Mouse (Mus musculus) hindbrain, postnatal 0 days (tissue): ENCODE data around the gene G2e3. TPM values are rescaled to one million over a fixed set of nuclear protein-coding genes. Genes with fewer than 3 reads are reported as not detected.

Source experiments
- ATAC-seq: fragments of 200-750 bp; cut with Nextera tagmentation; 2 replicates; pipeline ENCODE4 v1.8.0; 2017; ENCODE audit warnings: mild to moderate bottlenecking, moderate TSS enrichment, moderate library complexity
- DNase-seq: peaks from one replicate; pipeline ENCODE4 v3.0.0-alpha.2; 2015; ENCODE audit warnings: low spot score
- H3K27ac ChIP-seq: fragments of 300-500 bp; sonication (generic); 2 replicates; pipeline ENCODE4 v1.5.1; 2014; ENCODE audit warnings: mild to moderate bottlenecking
- H3K27me3 ChIP-seq: fragments of 300-500 bp; sonication (generic); 2 replicates; pipeline ENCODE4 v1.6.1; 2014; ENCODE audit warnings: low read length, mixed read lengths; ENCODE audit not compliant: insufficient read depth
- H3K36me3 ChIP-seq: fragments of 300-500 bp; sonication (generic); 2 replicates; pipeline ENCODE4 v1.6.1; 2014; ENCODE audit warnings: low read length, mixed read lengths; ENCODE audit not compliant: insufficient read depth
- H3K4me1 ChIP-seq: fragments of 300-500 bp; sonication (generic); 2 replicates; pipeline ENCODE4 v1.6.1; 2014; ENCODE audit warnings: antibody characterized with exemption, low read length, mixed read lengths; ENCODE audit not compliant: insufficient read depth
- H3K4me2 ChIP-seq: fragments of 300-500 bp; sonication (generic); 2 replicates; pipeline ENCODE4 v1.6.1; 2014; ENCODE audit warnings: low read depth, mild to moderate bottlenecking, low read length, moderate library complexity, mixed read lengths
- H3K4me3 ChIP-seq: fragments of 300-500 bp; sonication (generic); 2 replicates; pipeline ENCODE4 v1.5.1; 2014; ENCODE audit warnings: low read length
- H3K9ac ChIP-seq: fragments of 300-500 bp; sonication (generic); replicated peaks from 2 replicates; pipeline ENCODE4 v1.6.1; 2014; ENCODE audit warnings: mild to moderate bottlenecking, low read length, moderate library complexity, mixed read lengths
- H3K9me3 ChIP-seq: fragments of 300-500 bp; sonication (generic); 2 replicates; pipeline ENCODE4 v1.6.1; 2016; ENCODE audit warnings: low read length, mixed read lengths
- CTCF ChIP-seq: IDR thresholded peaks from 2 replicates; pipeline ENCODE4 v1.5.1; 2016; ENCODE audit warnings: antibody characterized with exemption, control low read depth, low read depth
- WGBS: fragments of 180-500 bp; shearing (Covaris S2); extraction: QIAGEN DNeasy Blood & Tissue Kit; methylation state at CpG from one replicate; pipeline ENCODE4 v1.1.7; 2014; 5-methylcytosine and 5-hydroxymethylcytosine counted together
- polyA plus RNA-seq: library from polyadenylated mRNA; unstranded; fragments of >200 nt; fragmentation: Nextera tagmentation; extraction: Ambion mirVana; gene quantifications from 2 replicates; pipeline ENCODE4 v1.2.1, GENCODE M21; 2015
- total RNA-seq: library from RNA; depleted of rRNA; stranded (reverse); fragments of >200 nt; gene quantifications from 2 replicates; pipeline ENCODE4 v1.2.3, GENCODE M21; 2014

Gene G2e3
- total and polyA plus RNA-seq, 2 experiments from 2014 or later: 10.6 to 11.6 TPM

DNA sequence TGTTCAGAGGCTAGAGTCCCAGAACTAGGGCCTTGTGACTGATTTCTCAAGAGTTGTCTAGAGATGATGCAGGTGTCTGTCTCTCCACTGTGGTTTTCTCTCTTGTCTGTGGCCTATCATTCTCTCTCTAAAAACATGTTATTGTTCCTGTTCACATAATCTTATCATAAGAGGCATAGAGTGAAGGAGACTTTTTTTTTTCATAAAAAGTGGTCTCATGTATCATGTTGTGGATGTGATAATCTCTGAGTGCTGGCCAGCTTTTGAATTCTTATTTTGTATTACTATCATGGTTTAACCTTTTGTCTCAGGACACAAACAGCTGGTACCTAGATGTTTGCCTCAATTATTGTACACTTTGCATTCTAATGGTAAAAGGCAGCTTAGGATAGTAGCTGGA lies 13.4 kb downstream of the G2e3 start:
- Histone ChIP-seq H3K4me3 (no peak overlapping the region), H3K27me3 (no peaks in the 10 kb centered on the region), H3K27ac (no peak overlapping the region), H3K9me3 (no peaks in the 10 kb centered on the region), H3K9ac (no peak overlapping the region), H3K36me3 (peaks cover 33% of the 10 kb centered on the region), H3K4me2 (no peak overlapping the region), H3K4me1 (no peaks in the 10 kb centered on the region)
- ATAC-seq (no peak), DNase-seq (no peak)
- no peak for TF ChIP-seq CTCF

DNA sequence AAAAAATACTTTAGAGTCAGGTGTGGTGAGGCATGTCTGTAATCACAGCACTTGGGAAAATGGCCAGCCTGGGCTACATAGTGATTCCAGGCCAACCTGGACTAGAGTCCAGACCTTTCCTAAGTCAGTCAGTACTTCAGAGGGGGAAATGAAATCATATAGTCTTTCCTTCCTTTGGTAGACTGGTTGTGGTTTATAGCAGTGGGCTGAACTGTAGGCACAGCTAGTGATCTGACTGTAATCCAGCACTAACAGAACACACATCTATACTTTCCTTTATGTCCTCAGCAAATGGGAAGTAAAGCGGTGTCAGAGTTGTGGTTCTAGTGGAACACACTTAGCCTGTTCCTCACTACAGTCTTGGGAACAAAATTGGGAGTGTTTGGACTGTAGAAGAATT lies 15.0 kb downstream of the G2e3 start:
- no peak for ATAC-seq
- no peak for TF ChIP-seq CTCF
- Histone ChIP-seq H3K27me3 (no peaks in the 10 kb centered on the region), H3K9me3 (no peaks in the 10 kb centered on the region), H3K4me2 (no peak overlapping the region), H3K36me3 (peaks cover 33% of the 10 kb centered on the region), H3K9ac (no peak overlapping the region), H3K4me1 (no peaks in the 10 kb centered on the region), H3K27ac (no peak overlapping the region), H3K4me3 (no peak overlapping the region)
- no peak for DNase-seq
- 98% methylated on average over 1 of the region's 1 CpGs for WGBS

DNA sequence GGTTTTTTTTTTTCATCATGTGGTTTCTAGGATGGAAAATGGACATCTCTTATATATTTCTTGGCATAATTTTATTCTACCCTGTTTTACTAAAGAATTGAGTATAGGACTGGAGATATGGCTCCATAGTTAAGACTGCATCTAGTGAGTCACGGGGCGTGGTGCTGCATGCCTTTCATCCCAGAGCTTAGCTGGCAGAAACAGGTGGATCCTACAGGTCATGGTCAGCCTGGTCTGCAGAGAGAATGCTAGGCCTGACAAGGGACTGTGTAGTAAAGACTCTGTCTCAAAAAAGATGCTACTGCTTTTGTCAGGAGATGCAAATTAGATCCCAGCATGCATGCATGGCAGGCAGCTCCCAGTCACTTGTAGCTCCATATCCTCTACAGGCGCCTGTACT lies 20.6 kb downstream of the G2e3 start:
- no peak for TF ChIP-seq CTCF
- Histone ChIP-seq H3K4me2 (no peak overlapping the region), H3K27ac (no peak overlapping the region), H3K9ac (no peak overlapping the region), H3K27me3 (no peaks in the 10 kb centered on the region), H3K36me3 (peaks cover 17% of the 10 kb centered on the region), H3K4me3 (no peak overlapping the region), H3K9me3 (no peaks in the 10 kb centered on the region), H3K4me1 (no peaks in the 10 kb centered on the region)
- no peak for DNase-seq
- 90% methylated on average over 3 of the region's 3 CpGs for WGBS
- ATAC-seq: no peak

DNA sequence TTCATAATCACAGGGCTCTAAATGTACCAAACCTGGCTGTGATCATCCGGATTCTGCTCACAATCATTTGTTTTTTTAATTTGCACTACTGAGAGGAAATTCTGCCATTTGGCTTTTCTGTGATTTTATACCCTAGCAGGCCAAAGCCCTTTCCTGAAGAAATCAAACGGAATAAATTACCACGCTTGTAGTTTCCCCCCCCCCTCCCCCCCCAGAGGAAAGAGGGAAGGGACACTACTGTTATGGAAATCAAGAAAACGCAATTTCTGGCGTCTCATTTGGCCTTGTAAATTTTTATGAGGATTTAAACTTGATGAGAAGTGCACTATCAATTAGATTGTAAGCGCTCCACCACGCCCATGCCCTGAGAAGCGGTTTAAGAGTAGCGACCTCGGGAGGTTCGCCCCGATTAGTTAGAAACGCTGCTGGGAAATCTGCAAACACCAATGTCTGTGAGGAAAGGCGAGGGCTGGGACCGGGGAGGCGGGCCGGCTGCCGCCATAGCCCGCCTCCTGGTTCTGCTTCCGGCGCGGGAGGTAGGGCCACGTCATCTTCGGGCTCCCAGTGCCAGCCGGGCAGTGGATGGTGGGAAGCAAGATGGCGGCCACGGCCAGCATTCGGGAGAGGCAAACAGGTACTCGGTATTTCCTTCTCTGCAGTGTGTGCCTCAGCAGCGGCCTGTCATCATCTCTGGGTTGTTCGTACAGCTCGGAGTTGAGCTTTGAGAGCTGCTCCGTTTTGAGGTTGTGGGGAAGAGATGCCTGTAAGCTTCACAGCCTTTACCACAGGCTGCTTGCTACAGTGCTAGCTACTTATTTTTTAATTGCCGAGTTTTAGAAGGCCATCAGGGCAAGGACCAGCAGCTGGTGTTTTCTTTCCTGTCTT lies 29.4 kb downstream of the G2e3 start, which contains the start of gene Scfd1:
Gene Scfd1, plus strand, starts transcription at position 508 of the 885 bp plus-strand sequence.
- no peak for TF ChIP-seq CTCF
- 2% methylated on average over 34 of the region's 34 CpGs for WGBS
- H3K27ac ChIP-seq: peak within 1 kb of the TSS; percentile 71
- no peaks in the 10 kb centered on the region for H3K4me1 ChIP-seq
- peaks cover 6% of the 10 kb centered on the region; the same call in 1 of the 2 replicates for H3K36me3 ChIP-seq
- no peaks in the 10 kb centered on the region for H3K9me3 ChIP-seq
- ATAC-seq (peak; percentile 100), DNase-seq (peak; percentile 97)
- H3K4me3 ChIP-seq: peak within 1 kb of the TSS; percentile 64
- H3K4me2 ChIP-seq: peak within 1 kb of the TSS; percentile 82
- peak within 1 kb of the TSS; percentile 73 for H3K9ac ChIP-seq
- H3K27me3 ChIP-seq: no peaks in the 10 kb centered on the region

DNA sequence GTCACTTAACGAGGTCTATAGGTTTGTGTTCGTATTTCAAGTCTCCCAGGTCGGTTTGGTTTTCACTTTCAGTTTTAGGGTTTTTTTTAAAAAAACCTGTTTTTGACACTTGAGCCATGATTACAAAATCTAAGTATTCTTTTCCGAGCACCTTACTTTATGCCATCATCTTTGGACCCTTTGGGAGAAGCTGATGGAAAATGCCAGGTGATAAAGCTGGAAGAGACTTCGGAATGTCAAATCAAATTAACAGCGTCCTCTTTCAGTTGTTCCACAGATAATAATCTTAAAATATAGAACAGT lies 30.0 kb downstream of the G2e3 start:
- Histone ChIP-seq H3K27me3 (no peaks in the 10 kb centered on the region), H3K36me3 (peaks cover 3% of the 10 kb centered on the region; the same call in 1 of the 2 replicates), H3K27ac (peak overlapping the region; percentile 71), H3K9ac (peak overlapping the region; percentile 73), H3K4me3 (peak overlapping the region; percentile 64), H3K4me2 (peak overlapping the region; percentile 82), H3K4me1 (no peaks in the 10 kb centered on the region), H3K9me3 (no peaks in the 10 kb centered on the region)
- WGBS: 22% methylated on average over 6 of the region's 6 CpGs
- no peak for ATAC-seq
- peak; percentile 1 for DNase-seq
- TF ChIP-seq CTCF: no peak

DNA sequence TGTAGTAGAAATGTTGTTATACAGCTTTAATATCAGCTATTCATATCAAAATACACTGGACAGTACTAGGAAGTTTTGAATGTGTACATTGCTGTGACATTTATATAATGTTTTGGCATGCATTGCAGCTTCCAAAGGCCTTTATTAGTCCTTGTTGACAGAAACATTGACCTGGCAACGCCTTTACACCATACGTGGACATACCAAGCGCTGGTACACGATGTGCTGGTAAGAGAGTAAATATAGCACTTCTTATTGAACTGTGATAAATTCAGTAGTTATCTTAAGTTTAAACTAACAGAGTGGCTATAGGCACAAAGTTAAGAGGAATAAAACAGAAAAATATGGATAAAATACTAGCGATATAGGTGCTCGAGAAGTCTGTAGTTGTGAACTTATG lies 52.0 kb downstream of the G2e3 start:
- WGBS: 97% methylated on average over 6 of the region's 6 CpGs
- H3K4me2 ChIP-seq: no peak overlapping the region
- H3K27ac ChIP-seq: no peak overlapping the region
- H3K4me1 ChIP-seq: no peaks in the 10 kb centered on the region
- DNase-seq: no peak
- H3K36me3 ChIP-seq: peaks cover 46% of the 10 kb centered on the region
- no peak for ATAC-seq
- TF ChIP-seq CTCF: no peak
- no peaks in the 10 kb centered on the region for H3K9me3 ChIP-seq
- no peaks in the 10 kb centered on the region for H3K27me3 ChIP-seq
- H3K9ac ChIP-seq: no peak overlapping the region
- H3K4me3 ChIP-seq: no peak overlapping the region

DNA sequence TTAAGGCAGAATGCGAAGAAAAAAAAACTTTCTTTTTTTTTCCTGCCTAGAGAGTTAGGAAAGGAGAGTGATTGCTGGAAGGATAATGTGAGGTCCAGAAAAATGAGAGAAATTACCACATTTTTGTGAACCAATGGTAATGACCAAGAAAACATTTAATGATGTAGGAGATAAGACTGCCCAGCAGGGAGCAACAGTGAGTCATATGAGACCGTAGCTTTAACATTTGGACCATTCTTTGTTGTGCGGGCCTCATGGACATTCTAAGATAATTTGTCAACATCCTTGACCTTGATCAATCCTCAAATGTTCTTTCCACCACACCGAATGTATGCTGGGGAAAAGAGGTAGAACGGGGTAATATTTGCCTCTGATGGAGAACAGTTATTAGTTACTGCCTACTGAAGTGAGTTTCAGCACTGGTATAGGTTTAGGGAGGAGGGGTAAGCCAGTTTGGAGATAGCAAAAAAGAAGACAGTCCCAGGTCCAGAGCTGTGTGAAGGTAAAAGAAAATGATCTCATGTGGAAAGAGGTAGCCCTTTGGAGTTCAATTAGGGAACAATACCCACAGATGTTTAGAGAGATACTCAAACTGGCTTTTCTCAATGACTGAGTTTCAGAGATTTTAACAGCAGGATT lies 54.3 kb downstream of the G2e3 start:
- Histone ChIP-seq H3K9ac (no peak overlapping the region), H3K4me2 (no peak overlapping the region), H3K27ac (no peak overlapping the region), H3K36me3 (peaks cover 37% of the 10 kb centered on the region; the same call in 1 of the 2 replicates), H3K4me3 (no peak overlapping the region), H3K27me3 (no peaks in the 10 kb centered on the region), H3K4me1 (no peaks in the 10 kb centered on the region), H3K9me3 (no peaks in the 10 kb centered on the region)
- DNase-seq (peak; percentile 70), ATAC-seq (peak; percentile 77)
- TF ChIP-seq CTCF: peak; percentile 65
- WGBS: 63% methylated on average over 5 of the region's 5 CpGs
